Mouse (Mus musculus) stomach, postnatal 0 days (tissue): Measurements from ENCODE around the gene C2.

Source experiments
- CTCF ChIP-seq: IDR thresholded peaks from 2 replicates; pipeline ENCODE4 v1.5.1; 2016; ENCODE audit warnings: antibody characterized with exemption, low read depth, mild to moderate bottlenecking, moderate library complexity
- EP300 ChIP-seq: optimal IDR thresholded peaks from 2 replicates; pipeline ENCODE3; 2016; ENCODE audit warnings: antibody characterized with exemption

GRCm38 (mm10) chr17:34838785-34839184 lies 59.3 kb downstream of the C2 start:
- no peak for TF ChIP-seq EP300
- TF ChIP-seq CTCF = no peak
